Mouse (Mus musculus): ENCODE results near the gene Rerg. TPM values are rescaled to one million over a fixed set of nuclear protein-coding genes. Genes with fewer than 3 reads are reported as not detected.

Gene Rerg
- total RNA-seq, 2 experiments from 2014 or later, result 5.9 to 11.9 TPM

DNA sequence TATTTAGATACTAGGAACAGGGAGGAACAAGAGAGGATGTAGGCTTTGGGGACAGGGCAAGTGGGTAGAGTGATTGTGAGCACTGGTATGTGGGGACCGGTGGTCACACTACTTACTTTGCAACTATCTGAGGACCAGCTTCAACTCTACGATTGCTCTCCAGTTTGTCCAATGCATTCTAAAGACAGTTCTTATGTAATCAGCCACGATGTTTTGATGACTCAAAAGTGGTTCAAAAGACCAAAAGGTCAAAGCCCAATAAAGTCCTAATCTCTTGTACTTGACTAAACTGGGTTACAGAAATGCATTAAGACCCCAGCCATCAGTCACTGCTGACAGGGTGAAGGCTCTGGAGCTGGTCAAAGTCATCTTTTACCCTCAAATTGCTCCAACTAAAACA lies 45.3 kb downstream of the Rerg start:
- intact Hi-C loops (cut with DNase I), result no loop called here
- no peak for DNase-seq (ENCODE audit: extremely low spot score in 1 of 2, low spot score in 2 of 2)
- Histone ChIP-seq H3K4me3 (no peak overlapping the region), H3K27ac (no peak overlapping the region)
- TF ChIP-seq CTCF (IDR thresholded peaks at IDR 0.05), result no peak

DNA sequence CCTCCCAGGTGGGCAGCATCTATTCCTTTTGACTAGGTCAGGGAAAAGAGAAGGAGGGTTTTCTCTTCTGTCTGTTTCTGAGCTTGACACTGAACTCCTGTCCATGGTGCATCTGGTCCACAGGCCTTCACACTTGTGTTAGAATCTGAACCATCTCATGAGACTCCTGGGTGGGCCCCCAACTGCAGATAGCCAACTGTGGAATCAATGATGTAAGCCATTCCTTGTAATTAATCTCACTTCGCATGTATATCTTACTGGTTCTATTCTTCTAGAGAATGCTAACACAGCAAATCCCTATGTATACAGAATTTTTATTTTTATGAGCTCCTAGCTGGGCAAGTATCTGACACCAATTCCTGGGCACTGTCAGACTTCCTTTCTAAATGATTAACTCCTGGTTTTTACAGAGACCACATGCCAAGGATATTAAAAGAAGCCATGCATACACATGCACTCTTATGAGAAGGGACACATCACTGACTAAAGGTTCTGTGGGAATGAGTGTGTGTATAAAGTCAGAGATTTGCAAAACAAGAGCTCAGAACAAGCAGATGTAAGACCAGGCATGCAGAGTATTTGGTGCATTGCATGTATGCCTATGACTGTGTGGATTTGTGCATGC lies 53.3 kb downstream of the Rerg start:
- Histone ChIP-seq H3K27ac (no peak overlapping the region), H3K4me3 (no peak overlapping the region)
- intact Hi-C loops (cut with DNase I), result no loop called here
- TF ChIP-seq CTCF (IDR thresholded peaks at IDR 0.05), result no peak
- no peak for DNase-seq (ENCODE audit: extremely low spot score in 1 of 2, low spot score in 2 of 2)

DNA sequence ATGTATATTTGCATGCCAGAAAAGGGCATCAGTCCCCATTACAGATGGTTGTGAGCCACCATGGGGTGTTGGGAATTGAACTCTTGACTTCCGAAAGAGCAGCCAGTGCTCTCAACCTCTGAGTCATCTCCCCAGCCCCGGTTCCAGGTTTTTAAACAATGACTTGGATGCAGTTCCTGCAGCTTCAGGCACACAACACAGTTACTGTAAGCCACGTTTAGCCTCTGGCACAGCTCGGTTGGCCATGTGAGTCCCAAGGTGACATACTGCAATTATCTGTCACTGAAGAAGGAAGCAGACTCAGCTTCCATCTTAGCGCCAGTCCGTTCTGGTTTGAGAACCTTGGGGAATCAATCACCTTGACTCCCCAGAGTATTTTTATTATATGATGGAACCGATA lies 55.4 kb downstream of the Rerg start:
- intact Hi-C loops (cut with DNase I), result no loop called here
- Histone ChIP-seq H3K4me3 (no peak overlapping the region), H3K27ac (no peak overlapping the region)
- DNase-seq (ENCODE audit: extremely low spot score in 1 of 2, low spot score in 2 of 2), result no peak
- TF ChIP-seq CTCF (IDR thresholded peaks at IDR 0.05), result no peak

DNA sequence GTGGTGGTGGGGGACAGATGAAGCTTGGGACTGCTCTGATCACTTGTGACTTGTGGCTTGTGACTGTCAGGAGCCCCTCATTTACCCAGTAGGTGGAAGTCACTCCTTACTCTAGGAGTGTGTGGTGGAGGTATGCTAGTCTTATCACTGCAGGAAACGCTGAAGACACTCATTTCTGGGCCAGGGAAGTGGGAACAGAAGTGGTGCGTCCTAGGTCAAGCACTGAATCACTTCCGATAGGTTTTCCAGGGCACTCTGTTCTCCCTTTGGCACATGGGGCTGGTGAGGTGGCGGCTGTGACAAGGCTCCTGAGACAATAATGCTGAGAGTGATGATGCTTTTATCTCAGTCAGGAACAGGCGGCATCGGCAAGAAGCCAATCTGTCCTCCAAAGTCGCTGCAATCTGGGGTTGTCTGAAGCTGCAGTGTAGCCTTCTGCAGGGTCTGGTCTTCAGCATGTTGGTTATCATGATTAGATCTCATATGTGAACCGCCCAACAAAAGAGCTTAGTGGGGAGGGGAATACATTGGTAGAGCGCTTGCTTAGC lies 59.0 kb downstream of the Rerg start:
- no peak for DNase-seq (ENCODE audit: extremely low spot score in 1 of 2, low spot score in 2 of 2)
- Histone ChIP-seq H3K27ac (no peak overlapping the region), H3K4me3 (no peak overlapping the region)
- intact Hi-C loops (cut with DNase I), result no loop called here
- no peak for TF ChIP-seq CTCF (IDR thresholded peaks at IDR 0.05)

DNA sequence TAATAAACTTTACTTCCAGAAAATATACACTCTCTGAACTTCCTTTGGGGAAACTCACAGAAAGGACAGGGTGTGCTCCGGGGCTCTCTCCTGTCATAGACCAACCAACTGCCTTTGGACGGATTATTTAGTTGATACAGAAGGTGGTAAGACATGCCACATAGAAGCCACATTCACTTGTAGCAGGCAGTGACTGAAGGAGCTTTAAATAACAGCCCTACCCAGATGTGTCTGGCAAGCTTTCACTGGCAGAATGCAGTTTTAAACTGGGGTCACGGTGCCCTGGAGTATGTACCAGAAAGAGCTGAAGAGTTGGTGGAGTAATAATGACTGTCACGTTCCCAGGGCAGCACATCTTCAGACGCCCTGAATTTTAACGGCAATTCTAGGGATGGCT lies 59.5 kb downstream of the Rerg start:
- Histone ChIP-seq H3K27ac (no peak overlapping the region), H3K4me3 (no peak overlapping the region)
- no peak for TF ChIP-seq CTCF (IDR thresholded peaks at IDR 0.05)
- intact Hi-C loops (cut with DNase I), result no loop called here
- DNase-seq (ENCODE audit: extremely low spot score in 1 of 2, low spot score in 2 of 2), result no peak

DNA sequence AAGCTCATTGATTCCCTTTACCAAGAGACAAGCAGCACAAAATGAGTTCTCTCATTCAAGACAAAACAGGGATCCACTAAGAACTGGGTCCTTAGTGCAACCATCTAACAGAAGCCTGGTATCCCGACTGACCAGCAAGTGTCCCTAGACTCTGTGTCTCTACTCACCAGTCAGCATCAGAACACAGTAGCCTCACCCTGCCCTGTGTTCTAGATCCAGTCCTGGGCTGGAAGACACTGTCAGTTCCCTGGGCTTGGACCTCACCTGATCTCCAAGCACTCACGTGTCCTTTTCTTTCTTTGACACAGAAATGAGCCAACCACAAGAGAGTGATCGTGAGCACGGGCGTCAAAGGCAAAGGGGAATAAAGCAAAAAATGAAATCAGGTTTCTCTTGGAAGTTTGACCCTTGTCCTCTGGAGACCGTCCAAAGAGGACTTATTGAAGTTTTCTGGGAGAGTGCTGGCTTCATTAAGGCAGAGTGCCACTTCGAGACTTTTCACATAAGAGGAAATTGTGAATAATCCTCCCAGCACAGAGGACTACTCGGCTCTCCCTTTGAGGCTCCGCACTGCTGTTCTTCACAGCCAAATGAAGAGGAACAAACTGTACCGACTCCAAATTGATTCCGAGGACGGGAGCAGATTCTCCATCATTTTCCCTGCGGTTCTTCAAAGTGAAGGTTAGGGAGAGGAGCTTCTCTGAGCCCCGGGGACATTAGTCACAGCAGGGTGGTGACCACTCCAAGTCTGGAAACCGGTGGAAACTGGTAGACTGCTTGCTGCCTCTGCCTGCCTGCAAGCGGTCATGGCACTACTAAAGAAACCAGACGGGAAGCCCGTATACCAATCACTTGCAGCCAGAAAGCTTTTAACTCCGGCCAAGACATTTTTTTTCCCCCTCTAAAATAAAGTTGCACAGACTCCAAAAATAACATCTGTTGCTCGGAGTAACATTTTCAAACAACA lies 60.2 kb downstream of the Rerg start:
- no peak overlapping the region for H3K4me3 ChIP-seq
- intact Hi-C loops (cut with DNase I), result no loop called here
- TF ChIP-seq CTCF (IDR thresholded peaks at IDR 0.05), result no peak
- DNase-seq (ENCODE audit: extremely low spot score in 1 of 2, low spot score in 2 of 2), result no peak
- H3K27ac ChIP-seq, result no peak overlapping the region

DNA sequence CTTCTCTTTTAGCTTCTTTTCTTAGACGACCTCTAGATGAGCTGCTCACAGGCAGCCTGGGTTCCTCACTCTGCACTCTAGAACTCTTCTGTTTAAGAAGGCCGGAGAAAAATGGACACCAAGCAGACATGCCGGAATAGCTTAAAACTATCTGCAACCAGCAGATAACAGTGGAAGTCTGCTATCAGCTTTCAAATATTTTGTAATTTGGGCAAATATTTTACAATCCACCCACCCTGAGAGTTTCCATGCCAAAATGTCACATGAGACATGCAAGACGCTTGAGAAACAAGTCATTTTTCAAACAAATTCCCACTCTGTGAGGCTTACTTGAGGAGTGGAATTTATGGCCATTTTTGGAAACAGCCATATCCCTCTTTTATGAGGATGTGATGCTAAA lies 65.0 kb downstream of the Rerg start:
- no peak for DNase-seq (ENCODE audit: extremely low spot score in 1 of 2, low spot score in 2 of 2)
- TF ChIP-seq CTCF (IDR thresholded peaks at IDR 0.05), result no peak
- no peak overlapping the region for H3K27ac ChIP-seq
- no peak overlapping the region for H3K4me3 ChIP-seq
- intact Hi-C loops (cut with DNase I), result no loop called here

DNA sequence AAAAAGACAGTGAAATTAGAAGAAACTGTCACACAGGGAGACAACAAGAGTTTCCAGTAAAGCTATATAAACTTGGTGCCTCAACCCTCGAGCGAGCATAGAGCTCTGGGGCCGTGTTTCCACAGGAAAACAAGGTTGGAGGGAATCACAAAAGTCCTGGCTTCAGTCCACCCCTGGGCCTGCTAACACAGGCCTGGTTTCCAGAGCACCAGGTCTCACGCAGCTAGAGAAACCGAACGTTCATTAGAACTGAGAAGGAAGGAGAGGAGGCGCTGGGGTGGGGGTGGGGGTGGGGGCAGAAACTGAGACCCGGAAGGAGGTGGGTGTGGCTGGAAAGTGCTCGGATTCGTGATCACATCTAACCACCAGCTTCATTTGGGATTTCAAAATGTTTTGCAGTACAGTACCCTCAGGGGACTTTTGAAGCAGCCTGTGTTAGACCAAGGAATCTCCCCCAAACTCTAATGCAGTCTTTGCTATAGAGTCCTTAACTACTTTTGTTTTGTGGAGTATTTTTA lies 67.6 kb downstream of the Rerg start:
- TF ChIP-seq CTCF (IDR thresholded peaks at IDR 0.05), result no peak
- Histone ChIP-seq H3K4me3 (no peak overlapping the region), H3K27ac (no peak overlapping the region)
- DNase-seq (ENCODE audit: extremely low spot score in 1 of 2, low spot score in 2 of 2), result no peak
- intact Hi-C loops (cut with DNase I), result no loop called here

DNA sequence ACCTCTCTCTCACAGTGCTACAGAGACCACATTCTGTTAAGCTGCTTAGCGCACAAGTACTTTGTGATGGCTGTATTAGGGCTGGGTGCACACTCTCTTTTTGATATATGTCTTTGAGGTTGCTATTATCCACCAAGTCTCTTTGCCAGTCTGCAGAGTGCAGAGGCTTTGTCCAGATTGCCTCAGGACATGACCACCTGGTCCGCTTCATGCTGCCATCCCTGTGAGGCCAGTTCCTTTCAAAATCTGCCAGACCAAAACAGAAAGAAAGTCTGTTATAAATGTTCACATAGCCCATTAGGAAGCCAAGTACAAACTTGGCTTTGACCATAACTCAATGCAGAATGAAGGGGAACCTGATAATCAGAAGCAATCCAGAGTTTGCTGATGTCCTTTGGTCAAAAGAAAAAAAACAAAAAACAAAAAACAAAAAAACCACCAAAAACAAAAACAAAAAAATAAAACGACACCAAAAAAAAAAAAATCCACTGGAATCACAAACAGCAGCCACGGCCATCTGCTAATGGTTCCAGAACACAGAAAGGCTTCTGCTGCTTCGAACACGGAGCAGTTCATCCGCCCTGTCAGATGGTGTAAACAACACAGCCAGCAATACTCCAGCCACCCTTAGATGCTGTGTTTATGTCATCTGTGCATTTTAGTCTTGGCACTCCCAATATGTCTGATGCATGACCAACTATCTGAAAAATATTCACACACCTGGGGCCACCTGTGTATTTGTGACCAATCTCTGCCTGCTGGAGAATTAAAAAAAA lies 68.2 kb downstream of the Rerg start:
- no peak for DNase-seq (ENCODE audit: extremely low spot score in 1 of 2, low spot score in 2 of 2)
- intact Hi-C loops (cut with DNase I), result no loop called here
- no peak for TF ChIP-seq CTCF (IDR thresholded peaks at IDR 0.05)
- Histone ChIP-seq H3K27ac (no peak overlapping the region), H3K4me3 (no peak overlapping the region)

DNA sequence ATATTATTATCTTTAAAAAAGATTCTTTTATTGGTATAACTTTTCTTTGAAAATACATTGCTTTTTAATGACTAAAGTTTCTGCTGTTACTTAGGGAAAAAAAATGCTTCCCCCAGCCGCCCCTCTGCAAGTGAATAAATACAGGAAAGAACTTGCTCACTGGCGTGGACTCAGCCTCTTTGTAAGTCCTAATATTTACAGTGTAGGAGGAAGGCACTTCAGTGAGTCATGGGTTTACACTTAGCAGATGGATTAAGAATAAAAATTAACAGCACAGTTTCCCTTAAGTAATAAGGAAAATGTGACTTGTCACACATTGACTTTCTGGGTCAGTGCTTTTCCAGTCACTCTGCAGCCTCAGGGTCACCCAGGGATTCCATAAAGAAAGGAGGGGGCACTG lies 70.0 kb downstream of the Rerg start:
- no peak for TF ChIP-seq CTCF (IDR thresholded peaks at IDR 0.05)
- Histone ChIP-seq H3K4me3 (no peak overlapping the region), H3K27ac (no peak overlapping the region)
- intact Hi-C loops (cut with DNase I), result no loop called here
- no peak for DNase-seq (ENCODE audit: extremely low spot score in 1 of 2, low spot score in 2 of 2)
